ENCODE assay signal across 26 mouse cellular contexts in the genomic region with DNA sequence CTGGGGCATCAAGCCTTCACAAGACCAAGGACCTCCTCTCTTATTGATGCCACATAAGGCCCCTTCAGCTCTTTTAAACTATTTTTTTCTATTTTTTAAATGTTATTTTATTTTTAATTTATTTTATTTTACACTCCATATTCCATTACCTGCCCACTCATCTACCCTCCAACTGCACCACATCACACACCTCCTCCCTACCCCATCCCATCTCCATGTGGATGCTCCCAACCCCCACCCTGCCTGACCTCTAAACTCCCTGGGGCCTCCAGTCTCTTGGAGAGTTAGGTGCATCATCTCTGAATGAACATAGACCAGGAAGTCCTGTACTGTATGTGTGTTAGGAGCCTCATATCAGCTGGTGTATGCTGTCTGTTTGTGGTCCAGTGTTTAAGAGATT.
DNase-seq lines count a peak whose midpoint lies in the region; ATAC-seq lines count a peak whose summit lies in the region.
"Had no signal": no experiment of that assay in that cellular context is flagged by ENCODE, and none has a peak within 500 bp of the region (broad histone marks: within the 10 kb centered on the region; RNA-seq: fewer than 3 reads in every experiment).

No protein-coding gene starts in this region.

- no peaks in the 10 kb centered on the region for H3K36me3 ChIP-seq in embryonic facial prominence, embryonic 15.5 days
- H3K36me3 ChIP-seq in embryonic facial prominence, embryonic 10.5 days (replicated peaks) = no peaks in the 10 kb centered on the region
- no peaks in the 10 kb centered on the region for H3K36me3 ChIP-seq in limb, embryonic 11.5 days (ENCODE audit: control insufficient read depth, insufficient read depth, low read length)
- no peaks in the 10 kb centered on the region for H3K36me3 ChIP-seq in limb, embryonic 10.5 days
- no peaks in the 10 kb centered on the region for H3K36me3 ChIP-seq in midbrain, embryonic 12.5 days
- H3K36me3 ChIP-seq in midbrain, embryonic 13.5 days = no peaks in the 10 kb centered on the region
- H3K36me3 ChIP-seq: embryonic facial prominence, embryonic 13.5 days; forebrain, embryonic 12.5 days; forebrain, embryonic 15.5 days; G1E had no signal

- H3K4me2 ChIP-seq in embryonic facial prominence, embryonic 15.5 days (replicated peaks) = no peak overlapping the region
- H3K4me2 ChIP-seq in limb, embryonic 11.5 days (ENCODE audit: low read depth, severe bottlenecking) = no peak overlapping the region
- H3K4me2 ChIP-seq in midbrain, embryonic 12.5 days (replicated peaks) = no peak overlapping the region
- no peak overlapping the region for H3K4me2 ChIP-seq in midbrain, embryonic 13.5 days (replicated peaks)
- H3K4me2 ChIP-seq: embryonic facial prominence, embryonic 13.5 days; forebrain, embryonic 12.5 days; forebrain, embryonic 15.5 days had no signal

- no peak for DNase-seq in embryonic facial prominence, embryonic 10.5 days (ENCODE audit: low spot score)
- DNase-seq in heart, adult 11 months = peak; percentile 37
- DNase-seq in heart, adult 9 months (ENCODE audit: low spot score in 2 of 2) = no peak
- no peak for DNase-seq in limb, embryonic 11.5 days (ENCODE audit: low spot score)
- no peak for DNase-seq in limb, embryonic 10.5 days (ENCODE audit: low spot score)
- DNase-seq: adrenal gland, adult 8-10 months; adrenal gland, postnatal 14 days; adrenal gland, postnatal 36 days; B cell, adult 2 months; cerebellum, adult 11-12 months; cerebellum, adult 2 months; cerebellum, adult 9-10 months; cerebellum, postnatal 10 days; cerebellum, postnatal 25 days; forebrain, postnatal 0 days had no signal

- no peak overlapping the region for H3K9ac ChIP-seq in embryonic facial prominence, embryonic 15.5 days
- no peak overlapping the region for H3K9ac ChIP-seq in limb, embryonic 11.5 days (ENCODE audit: low read length)
- H3K9ac ChIP-seq in midbrain, embryonic 12.5 days (replicated peaks) = no peak overlapping the region
- H3K9ac ChIP-seq in midbrain, embryonic 13.5 days (replicated peaks) = no peak overlapping the region
- H3K9ac ChIP-seq: embryonic facial prominence, embryonic 13.5 days; forebrain, embryonic 12.5 days; forebrain, embryonic 15.5 days; forebrain, postnatal 0 days had no signal

- no peak overlapping the region for H3K27ac ChIP-seq in embryonic facial prominence, embryonic 15.5 days (replicated peaks)
- no peak overlapping the region for H3K27ac ChIP-seq in embryonic facial prominence, embryonic 10.5 days (replicated peaks)
- no peak overlapping the region for H3K27ac ChIP-seq in limb, embryonic 11.5 days (replicated peaks; ENCODE audit: low read depth, low read length)
- no peak overlapping the region for H3K27ac ChIP-seq in limb, embryonic 10.5 days
- no peak overlapping the region for H3K27ac ChIP-seq in midbrain, embryonic 12.5 days (replicated peaks)
- no peak overlapping the region for H3K27ac ChIP-seq in midbrain, embryonic 13.5 days
- H3K27ac ChIP-seq: embryonic facial prominence, embryonic 13.5 days; forebrain, embryonic 12.5 days; forebrain, embryonic 15.5 days had no signal

- H3K4me1 ChIP-seq in embryonic facial prominence, embryonic 15.5 days = no peaks in the 10 kb centered on the region
- H3K4me1 ChIP-seq in embryonic facial prominence, embryonic 10.5 days = no peaks in the 10 kb centered on the region
- H3K4me1 ChIP-seq in limb, embryonic 11.5 days (ENCODE audit: control insufficient read depth, insufficient read depth, low read length) = no peaks in the 10 kb centered on the region
- H3K4me1 ChIP-seq in limb, embryonic 10.5 days = no peaks in the 10 kb centered on the region
- no peaks in the 10 kb centered on the region for H3K4me1 ChIP-seq in midbrain, embryonic 12.5 days
- no peaks in the 10 kb centered on the region for H3K4me1 ChIP-seq in midbrain, embryonic 13.5 days (replicated peaks)
- H3K4me1 ChIP-seq: embryonic facial prominence, embryonic 13.5 days; forebrain, embryonic 12.5 days; forebrain, embryonic 15.5 days had no signal

- no peaks in the 10 kb centered on the region for H3K9me3 ChIP-seq in embryonic facial prominence, embryonic 15.5 days (replicated peaks)
- no peaks in the 10 kb centered on the region for H3K9me3 ChIP-seq in embryonic facial prominence, embryonic 10.5 days
- no peaks in the 10 kb centered on the region for H3K9me3 ChIP-seq in limb, embryonic 11.5 days (ENCODE audit: control insufficient read depth, low read length)
- no peaks in the 10 kb centered on the region for H3K9me3 ChIP-seq in limb, embryonic 10.5 days (replicated peaks)
- H3K9me3 ChIP-seq in midbrain, embryonic 12.5 days = no peaks in the 10 kb centered on the region
- H3K9me3 ChIP-seq in midbrain, embryonic 13.5 days = no peaks in the 10 kb centered on the region
- H3K9me3 ChIP-seq: embryonic facial prominence, embryonic 13.5 days; forebrain, embryonic 12.5 days; forebrain, embryonic 15.5 days had no signal

- ATAC-seq in embryonic facial prominence, embryonic 15.5 days (ENCODE audit: insufficient number of reproducible peaks, low FRiP score, low TSS enrichment, low read depth) = 0 out of 2 replicates have a peak, but pooled peaks have one; percentile 7
- peak; percentile 62; the same call in 1 of the 2 replicates for ATAC-seq in limb, embryonic 11.5 days (ENCODE audit: insufficient number of reproducible peaks, low FRiP score, low TSS enrichment, low read depth)
- 0 out of 2 replicates have a peak, but pooled peaks have one; percentile 23 for ATAC-seq in midbrain, embryonic 12.5 days (ENCODE audit: low FRiP score, low read depth)
- ATAC-seq in midbrain, embryonic 13.5 days = no peak
- ATAC-seq: activated CD4-positive, CD25-positive, alpha-beta regulatory T cell, adult 4 months; CD4-positive, CD25-positive, alpha-beta regulatory T cell, adult 4 months; forebrain, embryonic 15.5 days; forebrain, postnatal 0 days; Patski had no signal

- no peaks in the 10 kb centered on the region for H3K27me3 ChIP-seq in embryonic facial prominence, embryonic 15.5 days
- H3K27me3 ChIP-seq in embryonic facial prominence, embryonic 10.5 days (replicated peaks; ENCODE audit: low read depth, poor library complexity, severe bottlenecking) = no peaks in the 10 kb centered on the region
- H3K27me3 ChIP-seq in limb, embryonic 11.5 days (ENCODE audit: control insufficient read depth, insufficient read depth, low read length) = no peaks in the 10 kb centered on the region
- no peaks in the 10 kb centered on the region for H3K27me3 ChIP-seq in limb, embryonic 10.5 days (ENCODE audit: low read depth, poor library complexity, severe bottlenecking)
- no peaks in the 10 kb centered on the region for H3K27me3 ChIP-seq in midbrain, embryonic 12.5 days
- H3K27me3 ChIP-seq in midbrain, embryonic 13.5 days = no peaks in the 10 kb centered on the region
- H3K27me3 ChIP-seq: CH12.LX; embryonic facial prominence, embryonic 13.5 days; forebrain, embryonic 12.5 days; forebrain, embryonic 15.5 days; Patski had no signal

- H3K4me3 ChIP-seq in embryonic facial prominence, embryonic 15.5 days (replicated peaks) = no peak overlapping the region
- H3K4me3 ChIP-seq in embryonic facial prominence, embryonic 10.5 days = no peak overlapping the region
- no peak overlapping the region for H3K4me3 ChIP-seq in limb, embryonic 11.5 days (ENCODE audit: low read depth, low read length)
- no peak overlapping the region for H3K4me3 ChIP-seq in limb, embryonic 10.5 days
- H3K4me3 ChIP-seq in midbrain, embryonic 12.5 days = no peak overlapping the region
- H3K4me3 ChIP-seq in midbrain, embryonic 13.5 days (replicated peaks) = no peak overlapping the region
- H3K4me3 ChIP-seq: embryonic facial prominence, embryonic 13.5 days; forebrain, embryonic 12.5 days; forebrain, embryonic 15.5 days had no signal
